Mouse (Mus musculus) hindbrain, embryonic 14.5 days (tissue): Measurements from ENCODE around the gene Barhl2. TPM values are rescaled to one million over a fixed set of nuclear protein-coding genes. Genes with fewer than 3 reads are reported as not detected.

Experiments used
- ATAC-seq: fragments of 200-750 bp; cut with Nextera tagmentation; 2 replicates; pipeline ENCODE4 v1.8.0; 2017; ENCODE audit warnings: moderate number of reproducible peaks, mild to moderate bottlenecking, moderate TSS enrichment, moderate library complexity; ENCODE audit not compliant: low FRiP score
- DNase-seq: peaks from one replicate; pipeline ENCODE4 v3.0.0-alpha.2; 2015; ENCODE audit warnings: low spot score
- H3K27ac ChIP-seq: fragments of 300-500 bp; sonication (generic); 2 replicates; pipeline ENCODE4 v1.5.1; 2014; ENCODE audit warnings: mild to moderate bottlenecking, moderate library complexity
- H3K27me3 ChIP-seq: fragments of 300-500 bp; sonication (generic); 2 replicates; pipeline ENCODE4 v1.6.1; 2014; ENCODE audit warnings: mild to moderate bottlenecking, low read length, mixed read lengths; ENCODE audit not compliant: control insufficient read depth, insufficient read depth
- H3K36me3 ChIP-seq: fragments of 300-500 bp; sonication (generic); replicated peaks from 2 replicates; pipeline ENCODE4 v1.6.1; 2014; ENCODE audit not compliant: control insufficient read depth, insufficient read depth
- H3K4me1 ChIP-seq: fragments of 300-500 bp; sonication (generic); replicated peaks from 2 replicates; pipeline ENCODE4 v1.6.1; 2014; ENCODE audit warnings: antibody characterized with exemption, low read length, mixed read lengths; ENCODE audit not compliant: control insufficient read depth, insufficient read depth
- H3K4me2 ChIP-seq: fragments of 300-500 bp; sonication (generic); replicated peaks from 2 replicates; pipeline ENCODE4 v1.6.1; 2014; ENCODE audit warnings: mild to moderate bottlenecking, moderate library complexity
- H3K4me3 ChIP-seq: fragments of 300-500 bp; sonication (generic); replicated peaks from 2 replicates; pipeline ENCODE4 v1.5.1; 2014; ENCODE audit warnings: mild to moderate bottlenecking, low read length
- H3K9ac ChIP-seq: fragments of 300-500 bp; sonication (generic); 2 replicates; pipeline ENCODE4 v1.6.1; 2014
- H3K9me3 ChIP-seq: fragments of 300-500 bp; sonication (generic); 2 replicates; pipeline ENCODE4 v1.6.1; 2016; ENCODE audit warnings: low read length; ENCODE audit not compliant: control insufficient read depth
- WGBS: fragments of 180-500 bp; shearing (Covaris S2); extraction: QIAGEN DNeasy Blood & Tissue Kit; methylation state at CpG from one replicate; pipeline ENCODE4 v1.1.7; 2014; 5-methylcytosine and 5-hydroxymethylcytosine counted together
- polyA plus RNA-seq: library from polyadenylated mRNA; unstranded; fragments of >200 nt; fragmentation: Nextera tagmentation; extraction: Ambion mirVana; gene quantifications from 2 replicates; pipeline ENCODE4 v1.2.1, GENCODE M21; 2014

The Barhl2 gene
- polyA plus RNA-seq, 1 experiment from 2014 or later: 1.1 TPM

DNA sequence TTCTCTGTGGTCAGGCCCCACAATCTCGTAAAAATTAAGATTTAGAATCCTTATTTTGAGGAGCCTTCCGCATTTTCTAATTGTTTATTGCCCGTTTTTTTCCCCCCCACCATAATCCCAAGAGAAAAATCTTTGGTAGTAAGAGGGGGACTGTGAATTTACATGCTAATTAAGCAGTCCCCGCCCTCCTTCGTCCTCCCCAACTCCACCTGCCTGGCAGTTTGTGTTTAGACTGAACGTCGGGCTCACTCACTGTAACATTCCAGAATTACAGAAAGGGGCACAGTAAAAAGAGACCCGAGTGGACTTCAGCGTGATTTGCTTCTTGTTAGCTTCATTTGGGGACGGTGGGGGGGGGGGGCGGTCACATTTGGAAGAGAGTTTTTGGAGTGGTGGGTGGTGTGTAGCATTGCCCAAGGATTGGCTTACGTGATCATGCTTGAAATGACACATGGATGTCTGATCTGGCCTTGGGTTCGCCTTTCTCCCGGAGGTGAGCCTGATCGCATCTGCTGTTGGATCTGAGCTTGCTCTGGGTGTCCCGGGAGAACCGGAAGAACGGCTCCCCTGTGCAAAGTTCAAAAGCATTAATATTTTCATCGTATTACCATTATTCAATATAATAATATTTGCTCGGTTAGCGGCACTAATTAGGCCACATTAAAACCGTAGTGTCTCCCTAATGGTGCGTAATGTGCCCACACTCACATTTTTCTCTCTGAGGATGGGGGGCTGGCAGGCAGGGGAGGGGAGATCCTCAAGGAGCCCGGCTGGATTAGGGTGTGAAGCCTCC is 6.6 kb upstream of the Barhl2 start:
- no peak overlapping the region for H3K27ac ChIP-seq
- peaks cover 100% of the 10 kb centered on the region for H3K27me3 ChIP-seq
- H3K4me3 ChIP-seq: no peak overlapping the region
- ATAC-seq (no peak), DNase-seq (no peak)
- no peak overlapping the region for H3K9ac ChIP-seq
- 0 out of 2 replicates have a peak overlapping the region, but pooled peaks have one; percentile 7 for H3K4me2 ChIP-seq
- WGBS: 2% methylated on average over 24 of the region's 24 CpGs
- no peaks in the 10 kb centered on the region for H3K9me3 ChIP-seq
- H3K4me1 ChIP-seq: no peaks in the 10 kb centered on the region
- no peaks in the 10 kb centered on the region for H3K36me3 ChIP-seq

DNA sequence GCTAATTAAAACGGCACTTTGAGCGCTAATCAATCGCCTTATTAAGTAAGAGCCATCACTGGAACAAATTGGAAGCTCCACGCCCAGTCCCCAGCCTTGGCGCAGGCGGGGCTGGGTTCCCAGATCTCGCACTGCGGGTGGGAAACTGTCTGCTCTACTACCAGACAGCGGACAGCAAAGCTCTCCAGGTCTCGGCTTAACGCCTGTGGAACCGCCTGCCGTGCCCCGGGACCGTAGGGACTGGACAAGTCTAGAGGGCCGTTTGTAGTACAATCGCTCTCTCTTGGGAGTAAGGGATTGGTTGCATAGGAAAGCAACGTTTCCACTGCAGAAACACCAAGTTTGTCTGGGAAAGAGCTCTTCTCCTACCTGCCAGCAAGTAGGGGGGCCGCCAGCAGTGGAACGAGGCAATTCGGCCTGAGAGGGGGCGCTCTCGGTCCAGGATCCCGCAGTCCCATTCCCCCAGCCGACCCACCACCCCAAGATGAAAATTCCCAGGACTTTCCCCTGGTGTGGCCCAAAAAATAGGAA is 5.8 kb upstream of the Barhl2 start:
- Histone ChIP-seq H3K4me3 (no peak overlapping the region), H3K27ac (no peak overlapping the region), H3K9ac (no peak overlapping the region), H3K9me3 (no peaks in the 10 kb centered on the region), H3K36me3 (no peaks in the 10 kb centered on the region), H3K27me3 (peaks cover 100% of the 10 kb centered on the region), H3K4me2 (peak overlapping the region; percentile 26; the same call in 1 of the 2 replicates), H3K4me1 (peaks cover under 1% of the 10 kb centered on the region; the same call in 1 of the 2 replicates)
- under 1% methylated on average over 25 of the region's 25 CpGs for WGBS
- no peak for ATAC-seq
- no peak for DNase-seq

DNA sequence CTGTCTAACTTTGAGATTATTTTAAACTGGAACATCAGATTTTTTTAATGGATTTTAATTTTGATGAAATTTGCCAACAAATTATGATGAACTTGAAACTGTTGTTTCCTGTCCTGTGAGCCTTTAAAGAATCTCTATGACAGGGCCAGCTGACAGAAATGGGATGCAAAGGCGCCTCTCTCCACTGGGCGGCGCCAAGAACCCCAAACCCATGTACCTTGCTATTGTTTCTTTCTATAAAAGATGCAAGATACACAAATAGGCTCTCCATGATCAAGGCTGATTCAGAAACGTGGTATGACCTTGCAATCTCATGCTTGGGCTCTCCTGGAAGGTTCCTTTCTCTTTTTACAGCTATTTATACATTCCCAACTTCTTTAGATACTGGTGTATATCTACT is 3.9 kb upstream of the Barhl2 start:
- Histone ChIP-seq H3K9me3 (no peaks in the 10 kb centered on the region), H3K36me3 (no peaks in the 10 kb centered on the region), H3K9ac (no peak overlapping the region), H3K27me3 (peaks cover 95% of the 10 kb centered on the region), H3K4me3 (no peak overlapping the region), H3K4me2 (no peak overlapping the region), H3K4me1 (peaks cover 4% of the 10 kb centered on the region; the same call in 1 of the 2 replicates), H3K27ac (no peak overlapping the region)
- ATAC-seq (no peak), DNase-seq (peak; percentile 86)
- WGBS: 0% methylated on average over 4 of the region's 4 CpGs

DNA sequence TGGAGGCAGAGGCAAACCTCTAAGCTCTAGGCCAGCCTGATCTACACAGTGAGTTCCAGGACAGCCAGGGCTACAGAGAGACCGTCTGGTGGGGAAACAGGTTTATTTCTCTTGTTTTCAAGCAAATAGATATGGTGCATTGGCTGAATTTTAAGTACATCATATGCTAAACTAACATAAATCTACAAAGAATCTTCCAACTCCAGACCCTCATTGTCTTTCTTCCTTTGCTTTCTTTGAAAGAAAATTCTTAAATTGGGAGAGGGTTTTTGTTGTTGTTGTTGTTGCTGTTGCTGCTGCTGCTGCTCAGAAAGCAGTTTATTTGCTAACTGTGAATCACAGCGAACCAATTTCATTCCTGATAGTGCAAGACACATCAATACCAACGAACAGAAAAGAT is 3.5 kb upstream of the Barhl2 start:
- Histone ChIP-seq H3K27ac (no peak overlapping the region), H3K9me3 (no peaks in the 10 kb centered on the region), H3K36me3 (no peaks in the 10 kb centered on the region), H3K9ac (no peak overlapping the region), H3K27me3 (peaks cover 90% of the 10 kb centered on the region), H3K4me1 (peaks cover 4% of the 10 kb centered on the region; the same call in 1 of the 2 replicates), H3K4me3 (no peak overlapping the region), H3K4me2 (no peak overlapping the region)
- no peak for ATAC-seq
- DNase-seq: no peak
- WGBS: 8% methylated on average over 3 of the region's 3 CpGs

DNA sequence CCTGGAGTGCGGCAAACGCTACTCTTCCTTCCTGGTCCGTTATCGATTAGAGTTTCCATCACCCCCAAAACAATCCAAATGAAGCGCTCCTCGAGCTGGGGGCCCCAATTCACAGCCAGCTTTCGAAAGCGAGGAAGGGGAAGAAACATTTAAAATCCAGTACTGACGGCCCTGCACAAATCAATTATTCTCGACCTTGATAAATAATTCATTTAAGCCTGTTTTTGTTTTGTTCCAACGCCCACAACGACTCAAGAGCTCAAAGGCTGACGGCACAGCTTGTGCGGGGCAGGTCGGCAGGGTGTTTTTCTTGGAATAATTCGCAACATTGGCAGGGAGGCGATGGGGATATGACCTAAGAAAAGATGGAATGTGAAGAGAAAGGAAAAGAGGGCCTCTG is 2.6 kb upstream of the Barhl2 start:
- no peak for DNase-seq
- ATAC-seq: no peak
- 2% methylated on average over 17 of the region's 17 CpGs for WGBS
- Histone ChIP-seq H3K9me3 (no peaks in the 10 kb centered on the region), H3K4me2 (no peak overlapping the region), H3K4me1 (peaks cover 4% of the 10 kb centered on the region; the same call in 1 of the 2 replicates), H3K9ac (no peak overlapping the region), H3K36me3 (no peaks in the 10 kb centered on the region), H3K27me3 (peaks cover 89% of the 10 kb centered on the region), H3K4me3 (no peak overlapping the region), H3K27ac (no peak overlapping the region)

DNA sequence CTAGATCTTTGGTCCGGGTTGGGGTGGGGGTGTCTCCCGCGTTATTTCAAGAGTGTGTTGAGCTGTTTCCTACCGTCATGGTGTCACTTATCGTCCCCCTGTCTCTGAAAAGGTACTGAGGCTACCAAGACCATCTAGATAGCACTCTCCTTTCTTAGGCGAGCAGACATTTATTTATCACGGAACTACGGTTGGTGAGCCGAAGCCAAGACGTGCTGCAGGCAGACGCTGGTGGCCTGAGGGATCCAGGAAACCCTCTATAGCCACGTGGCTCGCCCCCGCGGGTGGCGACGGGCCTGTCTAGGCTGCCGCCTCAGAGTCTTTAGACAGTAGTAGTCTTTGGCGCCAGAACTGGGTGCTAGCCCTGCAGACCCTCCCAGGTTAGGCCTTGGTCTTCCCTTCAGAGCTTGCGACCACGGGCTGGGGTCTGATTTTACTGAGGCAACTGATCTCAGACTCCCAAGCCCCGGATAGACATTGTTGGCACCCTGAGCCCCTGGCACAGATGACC is 2.1 kb upstream of the Barhl2 start:
- WGBS: under 1% methylated on average over 22 of the region's 22 CpGs
- H3K36me3 ChIP-seq: no peaks in the 10 kb centered on the region
- ATAC-seq (no peak), DNase-seq (no peak)
- no peak overlapping the region for H3K4me3 ChIP-seq
- peaks cover 89% of the 10 kb centered on the region for H3K27me3 ChIP-seq
- H3K4me1 ChIP-seq: peaks cover 4% of the 10 kb centered on the region; the same call in 1 of the 2 replicates
- no peaks in the 10 kb centered on the region for H3K9me3 ChIP-seq
- H3K27ac ChIP-seq: no peak overlapping the region
- no peak overlapping the region for H3K9ac ChIP-seq
- peak overlapping the region; percentile 60; the same call in 1 of the 2 replicates for H3K4me2 ChIP-seq

DNA sequence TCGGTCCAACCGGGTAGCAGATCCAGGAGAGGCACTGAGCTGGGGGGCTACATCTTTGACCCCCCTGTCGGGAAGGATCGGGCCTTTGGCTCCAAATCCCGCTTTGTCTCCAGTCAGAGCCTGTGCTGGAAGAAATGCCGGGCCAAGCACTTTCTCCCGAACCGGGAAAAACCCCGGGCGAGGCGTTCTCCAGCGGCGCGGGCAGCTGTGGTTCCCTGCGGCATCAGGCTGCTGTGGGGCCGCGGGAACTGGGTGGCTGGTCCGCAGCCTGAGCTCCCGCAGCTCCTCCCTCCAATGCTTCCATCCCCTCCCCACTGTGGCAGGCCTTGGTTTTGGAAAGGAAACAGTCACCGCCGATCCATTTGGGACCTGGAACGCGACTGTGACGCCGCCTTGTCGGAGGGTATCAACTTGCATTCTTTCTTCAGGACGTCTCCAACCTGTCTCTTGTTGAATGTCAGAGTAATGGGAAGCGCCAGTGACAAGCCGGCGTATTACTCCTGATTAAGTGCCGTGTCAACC is 1.2 kb upstream of the Barhl2 start:
- Histone ChIP-seq H3K4me2 (peak overlapping the region; percentile 60), H3K36me3 (no peaks in the 10 kb centered on the region), H3K9me3 (no peaks in the 10 kb centered on the region), H3K27me3 (peaks cover 89% of the 10 kb centered on the region), H3K27ac (no peak overlapping the region), H3K4me3 (peak overlapping the region; percentile 33), H3K9ac (0 out of 2 replicates have a peak overlapping the region, but pooled peaks have one; percentile 42), H3K4me1 (peaks cover 4% of the 10 kb centered on the region; the same call in 1 of the 2 replicates)
- DNase-seq (peak; percentile 32), ATAC-seq (no peak)
- under 1% methylated on average over 31 of the region's 31 CpGs for WGBS

DNA sequence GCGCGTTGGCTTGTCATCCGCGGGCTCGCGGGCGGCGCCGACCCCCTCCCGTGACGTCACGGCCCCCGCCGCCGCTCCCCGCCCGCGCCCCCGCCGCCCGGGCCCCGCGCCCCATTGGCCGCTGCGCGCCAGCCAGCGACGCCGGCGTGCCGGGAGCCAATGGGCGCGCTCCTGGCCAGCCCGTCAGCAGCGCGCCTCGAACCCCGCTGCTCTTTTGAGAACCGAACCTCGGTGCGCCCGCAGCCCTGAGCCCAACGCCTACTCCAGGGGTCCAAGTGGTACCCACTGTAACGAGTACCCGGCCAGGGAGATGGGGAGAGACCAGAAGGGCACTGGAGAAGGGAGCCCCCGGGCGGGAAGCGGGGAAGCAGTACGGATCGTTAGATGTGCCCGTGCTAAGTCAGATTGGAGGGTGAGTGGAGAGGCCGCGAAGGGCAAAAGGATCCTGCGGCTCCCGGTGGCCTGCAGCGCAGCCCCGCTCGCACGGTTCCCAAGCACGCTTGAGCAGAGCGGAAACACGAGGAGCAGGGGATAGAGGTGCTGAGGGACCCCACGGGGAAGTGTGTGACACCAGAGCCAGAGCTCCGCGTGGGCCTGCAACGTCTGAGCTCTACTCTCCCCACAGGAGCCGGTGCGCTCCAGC is 632 bp upstream of the Barhl2 start:
- peak overlapping the region; percentile 42; the same call in 1 of the 2 replicates for H3K9ac ChIP-seq
- no peak overlapping the region for H3K27ac ChIP-seq
- H3K27me3 ChIP-seq: peaks cover 89% of the 10 kb centered on the region
- ATAC-seq (peak; percentile 64), DNase-seq (peak; percentile 36)
- peaks cover 4% of the 10 kb centered on the region; the same call in 1 of the 2 replicates for H3K4me1 ChIP-seq
- H3K4me3 ChIP-seq: peak overlapping the region; percentile 33
- under 1% methylated on average over 46 of the region's 68 CpGs for WGBS
- peak overlapping the region; percentile 60 for H3K4me2 ChIP-seq
- H3K9me3 ChIP-seq: no peaks in the 10 kb centered on the region
- H3K36me3 ChIP-seq: no peaks in the 10 kb centered on the region
